Mouse (Mus musculus) cerebellum, adult 9-11 months (tissue): ENCODE results near the gene Alg13.
A peak's percentile ranks its signal among the peaks of the same experiment; 100 is the strongest.

Experiments
- DNase-seq: peaks from one replicate; pipeline ENCODE4 v3.0.0; 2022

Alg13 gene

DNA sequence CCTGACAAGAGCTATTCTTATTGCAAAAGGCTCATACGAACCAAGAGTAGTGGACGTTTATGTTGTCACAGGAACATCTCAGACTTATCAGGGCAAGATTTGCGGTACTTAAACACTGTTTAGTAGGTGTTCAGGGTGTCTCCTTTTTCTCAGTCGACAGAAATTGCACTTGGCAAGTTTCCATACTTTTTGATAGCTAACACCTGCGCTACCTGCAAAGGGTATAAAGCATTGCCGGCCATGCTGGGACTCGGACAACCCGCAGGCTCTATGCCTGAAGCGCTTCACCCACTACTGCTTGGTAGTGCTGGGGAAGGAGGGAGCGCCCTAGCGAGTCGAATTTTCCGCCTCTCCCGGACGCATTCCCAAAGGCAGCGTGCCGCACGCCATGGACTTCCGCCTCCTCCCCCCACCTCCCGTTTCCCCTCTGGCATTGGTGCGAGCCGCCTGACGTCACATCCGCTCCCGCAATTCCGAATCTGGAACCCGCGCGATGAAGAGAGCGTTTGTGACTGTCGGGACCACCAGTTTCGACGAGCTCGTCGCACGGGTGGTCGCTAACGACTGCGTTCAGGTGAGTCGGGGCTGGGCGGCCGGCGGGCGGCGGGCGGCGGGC is at the start of gene Alg13:
Alg13 (plus strand) TSS at position 257 of the 616 bp plus-strand sequence.
- DNase-seq: peak; percentile 81

DNA sequence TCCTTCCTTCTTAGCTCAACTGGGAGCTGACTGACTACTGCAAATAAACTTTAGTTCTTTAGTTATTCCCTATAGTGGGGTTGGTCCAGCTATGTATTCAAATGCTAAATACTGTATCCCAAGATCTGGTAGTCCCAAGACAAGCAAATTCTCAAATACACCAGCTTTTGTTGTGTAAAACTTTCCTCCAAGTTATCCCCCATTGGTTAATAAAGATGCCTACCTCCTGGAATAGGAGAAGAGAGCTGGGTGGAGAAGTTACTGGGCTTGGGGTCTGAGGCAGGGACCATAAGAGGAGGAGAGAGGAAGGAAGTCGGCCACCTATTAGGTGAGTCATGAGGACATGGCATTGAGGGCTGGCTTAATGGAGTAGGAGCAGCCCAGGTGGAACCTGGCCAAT is 49.0 kb upstream of the Alg13 start:
- no peak for DNase-seq

DNA sequence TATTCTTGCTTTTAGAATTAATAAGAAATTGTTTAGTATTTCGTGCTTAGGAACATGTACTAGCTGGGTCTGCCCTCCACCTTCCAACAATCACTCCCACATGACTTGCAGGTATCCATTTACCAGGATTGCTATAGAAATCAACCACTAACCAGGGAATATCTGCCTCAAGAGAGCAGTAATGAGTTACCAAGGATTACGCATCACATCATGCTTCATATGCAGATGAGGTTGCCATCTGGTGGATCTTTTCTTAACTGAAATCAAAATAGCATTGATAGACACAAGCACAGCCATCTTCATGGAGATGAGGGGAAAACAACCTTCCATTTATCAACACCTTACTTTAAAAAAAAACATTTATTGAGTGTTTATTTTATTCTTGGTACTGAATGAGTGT is 16.1 kb upstream of the Alg13 start:
- no peak for DNase-seq

DNA sequence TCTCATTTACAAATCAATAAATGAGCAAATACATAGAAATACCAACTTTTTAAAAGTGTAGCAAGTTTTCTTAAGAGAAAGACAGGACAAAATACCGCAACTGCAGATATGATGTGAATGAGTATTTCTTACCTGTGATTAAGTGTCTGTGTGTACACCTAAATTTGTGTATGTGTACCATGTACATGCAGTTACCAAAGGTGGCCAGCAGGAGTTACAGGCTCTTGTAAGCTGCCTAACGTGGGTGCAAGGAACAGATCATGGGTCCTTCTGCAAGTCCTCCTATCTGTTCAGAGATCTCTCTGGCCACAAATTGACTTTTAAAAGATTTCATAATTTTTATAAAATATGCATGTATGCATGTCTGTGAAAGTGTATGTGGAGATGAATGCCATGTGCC is 11.9 kb upstream of the Alg13 start:
- no peak for DNase-seq

DNA sequence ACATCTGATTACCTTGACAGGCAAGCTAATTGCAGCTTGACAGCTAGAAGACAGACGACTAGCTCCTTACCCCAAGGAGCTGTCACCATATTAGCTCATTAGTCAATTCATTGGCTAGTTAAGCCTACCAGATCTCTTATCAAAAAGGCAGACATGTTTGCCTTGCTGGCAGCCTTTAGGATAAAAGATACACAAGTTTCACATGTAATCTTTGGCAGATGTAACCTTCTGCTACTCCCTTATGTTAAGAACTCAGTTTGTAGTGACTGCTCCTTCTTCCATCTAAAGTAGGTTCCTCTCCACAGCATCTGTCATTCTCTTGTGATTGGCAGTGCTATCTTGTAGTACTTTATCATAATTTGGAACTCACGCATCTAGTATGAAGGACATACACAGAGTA is 3.6 kb upstream of the Alg13 start:
- no peak for DNase-seq

DNA sequence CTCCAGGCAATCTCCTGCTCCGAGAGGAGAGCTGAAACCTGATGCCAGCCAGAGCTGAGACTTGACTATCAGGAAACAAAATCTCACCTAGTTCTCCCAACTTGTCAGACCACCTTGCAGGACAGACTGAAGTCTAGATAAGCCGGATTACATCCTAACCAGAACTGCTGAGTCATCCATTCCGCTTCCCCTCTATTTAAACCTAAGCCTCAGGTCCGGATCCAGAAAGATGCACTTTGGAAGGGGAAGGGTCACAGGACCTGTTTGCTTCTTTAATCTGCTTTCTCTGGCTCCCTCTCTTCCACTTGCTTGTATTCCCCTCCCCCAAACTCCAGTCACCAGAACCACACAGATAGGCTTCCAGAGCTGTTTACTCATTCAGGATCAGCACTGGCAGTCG is 2.6 kb upstream of the Alg13 start:
- no peak for DNase-seq

DNA sequence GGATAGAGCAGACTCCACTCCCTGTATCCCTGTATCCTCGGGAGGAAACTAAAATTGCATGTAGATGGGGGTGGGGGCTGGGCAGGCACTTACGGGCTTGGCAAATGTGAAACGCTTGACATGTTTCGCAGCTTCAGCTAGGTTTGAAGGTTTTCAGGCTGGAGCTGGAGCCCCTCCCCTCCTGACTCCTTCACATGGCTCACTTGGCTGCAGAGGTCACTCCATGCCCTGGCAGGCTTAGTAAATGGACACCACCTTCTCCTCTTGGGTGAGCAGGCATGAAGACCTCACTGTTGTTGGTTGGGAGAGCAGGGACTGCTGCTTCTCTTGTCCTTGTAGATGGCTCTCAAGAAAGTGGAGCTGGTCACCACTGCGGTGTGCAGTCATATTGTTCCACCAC is 1.6 kb upstream of the Alg13 start:
- no peak for DNase-seq

DNA sequence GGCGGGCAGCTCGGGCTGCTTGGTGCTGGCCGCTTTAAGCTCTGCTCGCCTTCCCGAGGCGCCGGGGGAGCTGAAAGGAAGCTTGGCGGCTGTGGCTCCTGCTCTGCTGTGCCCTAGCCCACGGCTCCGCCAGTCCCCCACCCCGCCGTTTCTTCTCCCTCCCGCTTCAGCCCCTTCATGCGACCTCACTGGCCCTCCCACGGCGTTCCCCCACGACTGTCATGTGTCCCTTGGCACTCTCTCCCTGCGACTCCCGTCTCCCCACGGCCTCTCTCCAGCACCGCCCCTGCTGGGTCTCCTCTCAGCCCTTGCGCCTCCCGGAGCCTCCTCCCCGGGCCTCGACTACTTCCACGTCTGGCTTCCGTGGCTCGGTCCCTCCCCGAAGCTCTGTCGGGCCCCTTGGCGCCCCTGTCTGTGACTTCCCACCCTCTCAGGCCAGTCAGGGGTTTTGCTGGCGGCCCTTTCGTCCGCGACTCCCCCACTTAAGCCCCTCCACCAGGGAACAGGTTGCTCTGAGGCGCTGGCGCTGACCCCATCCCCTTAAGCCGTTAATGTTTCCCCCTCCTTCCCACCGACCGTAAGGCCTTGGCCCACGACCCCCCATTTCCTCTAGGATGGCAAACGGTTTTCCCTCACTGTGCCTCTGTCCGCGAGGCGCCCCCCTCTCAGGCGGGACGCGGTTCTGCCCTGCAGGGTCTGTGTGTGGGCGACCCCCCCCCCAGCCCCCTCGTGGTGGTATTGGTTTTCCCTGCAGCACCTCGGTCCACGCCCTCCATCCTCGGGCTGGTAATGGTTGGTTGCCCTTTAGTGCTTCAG is 768 bp downstream of the Alg13 start:
- peak; percentile 50 for DNase-seq

DNA sequence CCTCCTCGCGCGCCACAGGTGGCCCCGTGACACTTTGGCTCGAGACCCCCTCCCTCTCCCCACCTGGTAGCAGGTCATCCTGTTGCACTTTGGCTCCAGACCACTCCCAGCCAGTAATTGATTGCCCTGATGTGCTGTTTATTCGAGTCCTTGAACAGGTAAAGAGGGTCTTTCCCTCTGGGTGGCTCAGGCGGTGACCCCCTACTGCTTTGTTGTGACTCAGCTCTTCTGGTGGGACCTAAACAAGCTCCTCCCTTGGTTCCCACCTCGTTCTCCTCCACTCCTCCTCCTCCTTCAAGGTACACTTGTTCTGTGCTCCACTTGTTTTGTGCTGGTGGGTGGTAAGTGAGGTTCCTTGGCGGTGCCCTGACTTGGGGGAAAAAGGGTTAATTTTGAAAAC is 1.8 kb downstream of the Alg13 start:
- peak; percentile 7 for DNase-seq

DNA sequence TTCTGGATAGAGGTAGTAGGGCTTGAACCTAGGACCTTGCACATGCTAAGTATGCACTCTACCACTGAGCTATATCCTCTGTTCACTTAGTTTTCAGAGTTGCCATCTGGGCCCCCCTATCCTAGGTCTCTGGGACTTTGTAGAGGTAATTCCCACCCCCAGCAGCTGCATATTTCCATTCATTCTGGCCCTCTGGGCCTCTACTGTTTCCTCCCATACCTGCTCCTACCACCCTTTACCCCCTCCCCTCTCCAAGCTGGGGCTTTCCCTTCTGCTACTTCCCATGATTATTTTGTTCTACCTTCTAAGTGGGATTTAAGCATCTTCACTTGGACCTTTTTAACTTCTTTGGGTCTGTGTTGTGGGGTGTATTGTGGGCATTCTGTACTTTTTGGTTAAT is 7.8 kb downstream of the Alg13 start:
- no peak for DNase-seq

DNA sequence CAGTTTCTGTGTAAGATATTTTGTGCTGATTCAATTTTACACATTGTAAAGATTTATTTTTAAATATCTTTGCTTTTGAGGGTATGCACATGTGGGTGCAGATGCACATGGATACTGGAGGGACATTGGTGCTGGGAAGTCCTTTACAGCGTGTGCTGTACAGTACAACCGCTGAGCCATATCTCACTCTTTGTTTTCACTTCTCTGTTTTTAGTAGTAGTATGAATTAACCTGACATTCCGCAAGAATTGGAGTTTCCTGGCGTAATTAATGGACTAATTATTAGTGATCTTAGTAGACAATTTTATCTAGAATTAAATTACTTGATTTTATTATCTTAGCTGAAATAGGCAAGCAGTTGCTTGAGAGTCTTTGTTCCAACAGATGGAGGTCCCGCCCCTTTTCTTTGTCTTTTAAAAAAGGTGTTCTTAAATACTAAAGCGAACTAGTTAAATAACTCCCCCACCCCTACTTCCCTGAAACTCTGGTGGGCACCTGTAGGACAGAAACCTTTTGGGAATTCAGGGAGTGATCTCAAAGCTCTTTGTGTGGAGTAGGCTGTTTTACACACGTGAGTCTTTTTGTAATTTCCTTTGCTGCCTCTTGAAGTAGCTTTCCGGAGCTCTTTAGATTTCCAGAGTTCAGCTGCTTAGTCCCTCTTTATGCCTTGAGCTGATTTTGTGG is 17.9 kb downstream of the Alg13 start:
- DNase-seq: no peak

DNA sequence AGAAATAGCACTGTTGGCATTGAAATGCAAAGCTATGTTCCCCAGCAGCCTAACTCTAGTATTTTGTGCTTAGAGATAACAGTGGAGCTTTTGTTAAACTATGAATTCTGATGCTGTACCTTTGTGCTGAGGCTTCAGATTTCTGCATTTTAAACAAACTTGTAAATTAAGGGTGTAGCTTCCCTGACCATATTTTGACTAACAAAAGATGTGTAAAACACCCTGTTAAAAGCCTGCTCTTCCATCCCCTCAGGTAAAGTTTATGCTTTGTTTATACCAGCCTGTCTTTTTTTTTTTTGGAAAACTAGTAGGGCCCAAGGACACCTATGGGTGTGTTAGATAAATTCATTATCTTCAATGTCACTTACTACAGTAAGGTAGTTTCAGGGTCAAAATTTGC is 20.3 kb downstream of the Alg13 start:
- DNase-seq: no peak

DNA sequence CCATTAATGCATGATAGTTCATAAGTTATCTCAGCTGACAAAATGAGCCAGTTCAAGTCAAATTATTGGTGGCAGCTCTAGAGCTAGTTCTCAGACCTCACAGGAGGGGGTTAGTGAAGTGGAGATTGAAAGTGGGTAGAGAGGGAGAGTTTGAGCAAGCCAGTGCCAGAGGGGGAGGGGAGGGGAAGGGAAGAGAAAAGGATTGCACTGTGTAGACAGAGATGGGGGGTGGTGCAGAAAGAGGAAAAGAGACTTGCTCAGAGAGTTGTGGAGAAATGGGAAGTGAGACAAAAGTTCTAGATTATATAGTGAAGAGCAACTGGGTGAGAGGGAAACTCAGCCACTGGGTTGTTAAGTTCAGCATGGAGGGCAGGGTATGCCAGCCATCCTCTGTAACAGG is 20.8 kb downstream of the Alg13 start:
- no peak for DNase-seq

DNA sequence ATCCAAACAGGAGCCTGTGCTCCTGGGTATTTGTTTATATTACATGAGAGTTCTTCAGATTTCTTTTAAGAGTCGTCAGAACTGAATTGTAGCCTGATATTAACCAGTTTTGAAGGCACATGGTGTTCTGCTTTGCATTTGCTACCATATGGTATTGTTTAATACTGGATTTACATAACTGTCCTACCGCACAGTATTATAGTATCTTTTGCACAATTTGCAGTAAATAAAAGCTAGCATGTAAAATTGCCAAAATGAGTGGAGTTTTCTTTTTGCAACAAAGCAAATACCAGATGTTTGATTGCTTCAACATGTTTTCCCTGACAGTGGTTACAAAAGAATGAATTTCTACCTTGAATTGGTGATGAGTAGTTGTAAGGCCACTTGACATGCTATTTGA is 56.6 kb downstream of the Alg13 start:
- DNase-seq: no peak

DNA sequence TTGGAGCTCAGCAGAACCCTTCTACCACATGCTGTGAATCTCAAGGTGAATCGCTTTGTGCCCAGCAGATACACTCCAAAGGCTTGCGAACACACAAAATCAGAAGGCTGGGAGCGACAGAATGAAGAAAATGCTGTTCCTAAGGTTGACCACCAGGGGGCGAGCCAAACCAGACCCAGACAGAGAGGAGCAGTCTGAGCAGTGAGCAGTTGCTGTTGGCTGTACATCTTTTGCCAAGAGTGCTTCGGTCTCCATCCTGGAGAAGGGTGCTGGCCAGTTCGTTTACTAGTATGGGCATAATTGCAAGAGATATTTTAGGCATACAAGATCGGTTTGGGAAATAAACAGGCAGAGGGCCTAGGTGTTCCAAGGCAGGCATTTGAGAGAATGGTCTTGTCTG is 85.9 kb downstream of the Alg13 start:
- peak; percentile 37 for DNase-seq

DNA sequence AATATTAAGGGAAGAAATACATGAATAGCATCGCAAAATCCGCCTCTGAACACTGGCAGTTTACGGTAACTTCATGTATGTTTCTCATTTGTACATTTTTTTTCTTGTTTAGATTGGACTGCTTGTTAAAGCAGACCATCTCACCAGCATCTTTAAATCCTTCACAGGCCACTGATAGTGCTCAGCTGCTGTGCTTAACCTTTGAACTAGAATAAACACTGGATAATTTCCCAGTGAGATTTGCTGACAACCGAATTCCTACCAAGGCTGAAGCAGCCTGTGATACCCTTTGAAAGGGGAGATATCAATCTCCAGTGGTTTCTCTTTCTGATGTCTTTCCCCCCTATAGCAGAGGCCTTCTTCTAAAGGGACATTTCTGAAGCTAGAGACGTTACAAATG is 90.4 kb downstream of the Alg13 start:
- DNase-seq: no peak

DNA sequence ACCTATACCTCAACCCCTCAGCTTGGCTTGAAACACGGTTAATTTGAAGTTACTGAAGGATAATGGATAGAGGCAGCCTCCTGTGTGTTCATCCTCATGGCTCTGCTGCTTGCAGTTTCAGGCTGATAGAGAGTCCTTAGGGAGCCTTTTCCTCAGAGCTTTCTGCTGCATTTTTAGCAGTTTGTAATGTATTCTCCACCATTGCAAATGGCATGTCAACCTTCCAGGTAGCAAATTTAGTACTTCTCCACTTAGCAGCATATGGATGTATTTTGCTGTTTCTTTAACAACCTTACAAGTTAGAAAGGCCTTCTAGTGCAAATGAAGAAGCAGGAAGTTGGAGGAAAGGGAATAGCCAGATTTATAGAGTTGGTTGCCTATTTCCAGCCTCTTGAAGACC is 102.7 kb downstream of the Alg13 start:
- DNase-seq: no peak

DNA sequence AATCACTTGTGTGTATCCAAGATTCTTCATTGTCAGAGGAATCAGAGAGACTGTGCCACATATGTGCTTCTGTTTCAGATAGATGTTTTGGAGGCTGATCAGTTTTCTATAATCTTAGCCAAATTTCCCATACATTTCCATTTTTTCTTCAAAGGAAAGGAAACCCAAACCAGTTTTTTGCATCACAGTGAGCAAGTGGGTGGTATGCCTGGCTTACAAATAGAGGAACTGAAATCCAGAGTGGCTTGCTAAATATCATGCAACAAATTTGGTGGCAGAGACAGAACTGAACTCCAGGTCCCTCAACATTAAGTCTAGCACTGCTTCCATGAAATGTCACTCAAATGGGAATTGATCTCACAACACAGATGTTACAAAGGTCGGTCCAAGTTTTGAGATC is 103.5 kb downstream of the Alg13 start:
- DNase-seq: no peak

DNA sequence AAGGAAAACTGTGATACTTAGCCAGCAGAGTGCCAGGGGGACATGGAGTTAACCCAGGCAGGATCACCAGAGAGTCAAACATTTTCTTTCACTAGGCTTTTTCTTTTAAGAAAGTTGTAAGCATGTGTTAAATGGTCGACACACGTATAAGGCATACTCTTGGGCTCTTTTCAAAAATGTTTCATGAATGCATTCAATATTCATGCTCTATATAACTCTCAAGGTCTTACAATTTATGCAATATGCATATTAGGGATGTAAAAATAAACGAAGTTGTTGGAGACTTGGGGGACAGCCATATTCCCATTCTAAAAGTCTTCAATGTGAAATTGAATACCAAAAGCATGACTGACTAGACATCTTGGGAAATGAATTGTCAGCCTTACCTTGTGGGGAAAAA is 106.2 kb downstream of the Alg13 start:
- no peak for DNase-seq
